Mouse (Mus musculus): ENCODE results near the gene Itsn1. TPM values are rescaled to one million over a fixed set of nuclear protein-coding genes. Genes with fewer than 3 reads are reported as not detected.

Itsn1 gene
- polyA plus RNA-seq, 1 experiment from 2014 or later: 54.7 TPM

GRCm38 (mm10) chr16:91879101-91879500 lies 150.0 kb downstream of the Itsn1 start:
- WGBS (ENCODE audit: insufficient replicate concordance): 38% methylated on average over 2 of the region's 2 CpGs
- H3K4me2 ChIP-seq (ENCODE audit: low read depth, low read length): no peak overlapping the region

GRCm38 (mm10) chr16:91880869-91881767 lies 152.0 kb downstream of the Itsn1 start:
- WGBS (ENCODE audit: insufficient replicate concordance): 58% methylated on average over 11 of the region's 11 CpGs
- H3K4me3 ChIP-seq (ENCODE audit: low read depth, low read length): no peak overlapping the region
- no peak for ATAC-seq (ENCODE audit: low read depth)
- no peak overlapping the region for H3K9ac ChIP-seq (ENCODE audit: low read depth, low read length)
- H3K9me3 ChIP-seq (replicated peaks; ENCODE audit: control insufficient read depth, low read length): no peaks in the 10 kb centered on the region
- no peak overlapping the region for H3K4me2 ChIP-seq (ENCODE audit: low read depth, low read length)
- no peaks in the 10 kb centered on the region; the same call in 1 of the 2 replicates for H3K27me3 ChIP-seq (ENCODE audit: control insufficient read depth, insufficient read depth, low read depth, low read length)
- H3K36me3 ChIP-seq (ENCODE audit: control insufficient read depth, insufficient read depth): no peaks in the 10 kb centered on the region
- no peak overlapping the region for H3K27ac ChIP-seq (ENCODE audit: low read length)
- peaks cover 13% of the 10 kb centered on the region for H3K4me1 ChIP-seq (ENCODE audit: control insufficient read depth, low read depth, low read length)

More at GRCm38 (mm10) chr16:91879101-91879500, 150.0 kb downstream of the Itsn1 start:
- H3K27ac ChIP-seq (ENCODE audit: low read length): no peak overlapping the region
- peaks cover 6% of the 10 kb centered on the region; the same call in 1 of the 2 replicates for H3K4me1 ChIP-seq (ENCODE audit: control insufficient read depth, low read depth, low read length)
- no peak overlapping the region for H3K4me3 ChIP-seq (ENCODE audit: low read depth, low read length)
- no peak for ATAC-seq (ENCODE audit: low read depth)
- H3K36me3 ChIP-seq (ENCODE audit: control insufficient read depth, insufficient read depth): no peaks in the 10 kb centered on the region
- no peaks in the 10 kb centered on the region; the same call in 1 of the 2 replicates for H3K27me3 ChIP-seq (ENCODE audit: control insufficient read depth, insufficient read depth, low read depth, low read length)
- no peaks in the 10 kb centered on the region for H3K9me3 ChIP-seq (replicated peaks; ENCODE audit: control insufficient read depth, low read length)
- H3K9ac ChIP-seq (ENCODE audit: low read depth, low read length): no peak overlapping the region

- Histone ChIP-seq H3K27ac (ENCODE audit: low read length) (no peak overlapping the region), H3K9ac (ENCODE audit: low read depth, low read length) (no peak overlapping the region), H3K27me3 (ENCODE audit: control insufficient read depth, insufficient read depth, low read depth, low read length) (no peaks in the 10 kb centered on the region; the same call in 1 of the 2 replicates), H3K36me3 (ENCODE audit: control insufficient read depth, insufficient read depth) (no peaks in the 10 kb centered on the region), H3K4me2 (ENCODE audit: low read depth, low read length) (no peak overlapping the region), H3K4me1 (ENCODE audit: control insufficient read depth, low read depth, low read length) (peaks cover 13% of the 10 kb centered on the region), H3K4me3 (ENCODE audit: low read depth, low read length) (no peak overlapping the region), H3K9me3 (replicated peaks; ENCODE audit: control insufficient read depth, low read length) (no peaks in the 10 kb centered on the region)
- no peak for ATAC-seq (ENCODE audit: low read depth)
- WGBS (ENCODE audit: insufficient replicate concordance): 65% methylated on average over 9 of the region's 9 CpGs
Measured at GRCm38 (mm10) chr16:91882168-91882859, 153.2 kb downstream of the Itsn1 start.

- H3K27ac ChIP-seq (ENCODE audit: low read length): no peak overlapping the region
- no peak for ATAC-seq (ENCODE audit: low read depth)
- no peak overlapping the region for H3K9ac ChIP-seq (ENCODE audit: low read depth, low read length)
- no peak overlapping the region for H3K4me2 ChIP-seq (ENCODE audit: low read depth, low read length)
- H3K27me3 ChIP-seq (ENCODE audit: control insufficient read depth, insufficient read depth, low read depth, low read length): no peaks in the 10 kb centered on the region; the same call in 1 of the 2 replicates
- H3K4me1 ChIP-seq (ENCODE audit: control insufficient read depth, low read depth, low read length): peaks cover 13% of the 10 kb centered on the region
- WGBS (ENCODE audit: insufficient replicate concordance): 79% methylated on average over 2 of the region's 2 CpGs
- no peak overlapping the region for H3K4me3 ChIP-seq (ENCODE audit: low read depth, low read length)
- H3K36me3 ChIP-seq (ENCODE audit: control insufficient read depth, insufficient read depth): no peaks in the 10 kb centered on the region
- no peaks in the 10 kb centered on the region for H3K9me3 ChIP-seq (replicated peaks; ENCODE audit: control insufficient read depth, low read length)
Measured at GRCm38 (mm10) chr16:91883636-91884035, 154.6 kb downstream of the Itsn1 start.

GRCm38 (mm10) chr16:91884196-91884595 lies 155.1 kb downstream of the Itsn1 start:
- Histone ChIP-seq H3K9me3 (replicated peaks; ENCODE audit: control insufficient read depth, low read length) (no peaks in the 10 kb centered on the region), H3K4me3 (ENCODE audit: low read depth, low read length) (no peak overlapping the region), H3K4me2 (ENCODE audit: low read depth, low read length) (no peak overlapping the region), H3K9ac (ENCODE audit: low read depth, low read length) (no peak overlapping the region), H3K36me3 (ENCODE audit: control insufficient read depth, insufficient read depth) (no peaks in the 10 kb centered on the region), H3K27ac (ENCODE audit: low read length) (no peak overlapping the region), H3K27me3 (ENCODE audit: control insufficient read depth, insufficient read depth, low read depth, low read length) (no peaks in the 10 kb centered on the region; the same call in 1 of the 2 replicates), H3K4me1 (ENCODE audit: control insufficient read depth, low read depth, low read length) (peaks cover 13% of the 10 kb centered on the region)
- 45% methylated on average over 5 of the region's 5 CpGs for WGBS (ENCODE audit: insufficient replicate concordance)
- no peak for ATAC-seq (ENCODE audit: low read depth)

GRCm38 (mm10) chr16:91885389-91886122 lies 156.5 kb downstream of the Itsn1 start:
- no peak overlapping the region for H3K9ac ChIP-seq (ENCODE audit: low read depth, low read length)
- ATAC-seq (ENCODE audit: low read depth): peak; percentile 28; the same call in 1 of the 2 replicates
- H3K27ac ChIP-seq (ENCODE audit: low read length): no peak overlapping the region
- no peaks in the 10 kb centered on the region; the same call in 1 of the 2 replicates for H3K27me3 ChIP-seq (ENCODE audit: control insufficient read depth, insufficient read depth, low read depth, low read length)
- WGBS (ENCODE audit: insufficient replicate concordance): 12% methylated on average over 18 of the region's 19 CpGs
- peaks cover 13% of the 10 kb centered on the region for H3K4me1 ChIP-seq (ENCODE audit: control insufficient read depth, low read depth, low read length)
- H3K36me3 ChIP-seq (ENCODE audit: control insufficient read depth, insufficient read depth): no peaks in the 10 kb centered on the region
- peak overlapping the region; percentile 38 for H3K4me2 ChIP-seq (ENCODE audit: low read depth, low read length)
- H3K9me3 ChIP-seq (replicated peaks; ENCODE audit: control insufficient read depth, low read length): no peaks in the 10 kb centered on the region
- 0 out of 2 replicates have a peak overlapping the region, but pooled peaks have one; percentile 8 for H3K4me3 ChIP-seq (ENCODE audit: low read depth, low read length)

GRCm38 (mm10) chr16:91888368-91888767 lies 159.3 kb downstream of the Itsn1 start:
- 66% methylated on average over 3 of the region's 3 CpGs for WGBS (ENCODE audit: insufficient replicate concordance)
- Histone ChIP-seq H3K4me1 (ENCODE audit: control insufficient read depth, low read depth, low read length) (peaks cover 7% of the 10 kb centered on the region), H3K9ac (ENCODE audit: low read depth, low read length) (no peak overlapping the region), H3K4me2 (ENCODE audit: low read depth, low read length) (no peak overlapping the region), H3K27ac (ENCODE audit: low read length) (no peak overlapping the region), H3K4me3 (ENCODE audit: low read depth, low read length) (no peak overlapping the region), H3K36me3 (ENCODE audit: control insufficient read depth, insufficient read depth) (no peaks in the 10 kb centered on the region), H3K9me3 (replicated peaks; ENCODE audit: control insufficient read depth, low read length) (no peaks in the 10 kb centered on the region), H3K27me3 (ENCODE audit: control insufficient read depth, insufficient read depth, low read depth, low read length) (peaks cover 4% of the 10 kb centered on the region; the same call in 1 of the 2 replicates)
- no peak for ATAC-seq (ENCODE audit: low read depth)

- H3K27ac ChIP-seq (ENCODE audit: low read length): no peak overlapping the region
- WGBS (ENCODE audit: insufficient replicate concordance): 57% methylated on average over 12 of the region's 12 CpGs
- no peak overlapping the region for H3K9ac ChIP-seq (ENCODE audit: low read depth, low read length)
- H3K27me3 ChIP-seq (ENCODE audit: control insufficient read depth, insufficient read depth, low read depth, low read length): peaks cover 4% of the 10 kb centered on the region; the same call in 1 of the 2 replicates
- no peaks in the 10 kb centered on the region for H3K9me3 ChIP-seq (replicated peaks; ENCODE audit: control insufficient read depth, low read length)
- no peak overlapping the region for H3K4me2 ChIP-seq (ENCODE audit: low read depth, low read length)
- H3K36me3 ChIP-seq (ENCODE audit: control insufficient read depth, insufficient read depth): no peaks in the 10 kb centered on the region
- H3K4me3 ChIP-seq (ENCODE audit: low read depth, low read length): no peak overlapping the region
- no peak for ATAC-seq (ENCODE audit: low read depth)
- H3K4me1 ChIP-seq (ENCODE audit: control insufficient read depth, low read depth, low read length): peaks cover 7% of the 10 kb centered on the region
Measured at GRCm38 (mm10) chr16:91889831-91890230, 160.8 kb downstream of the Itsn1 start.
